Mouse (Mus musculus): ENCODE data around the gene Mrvi1.

Mrvi1 gene

GRCm38 (mm10) chr7:110981036-110981435 is 1.2 kb downstream of the Mrvi1 start:
- no peak for DNase-seq (ENCODE audit: low spot score in 2 of 2)

DNA sequence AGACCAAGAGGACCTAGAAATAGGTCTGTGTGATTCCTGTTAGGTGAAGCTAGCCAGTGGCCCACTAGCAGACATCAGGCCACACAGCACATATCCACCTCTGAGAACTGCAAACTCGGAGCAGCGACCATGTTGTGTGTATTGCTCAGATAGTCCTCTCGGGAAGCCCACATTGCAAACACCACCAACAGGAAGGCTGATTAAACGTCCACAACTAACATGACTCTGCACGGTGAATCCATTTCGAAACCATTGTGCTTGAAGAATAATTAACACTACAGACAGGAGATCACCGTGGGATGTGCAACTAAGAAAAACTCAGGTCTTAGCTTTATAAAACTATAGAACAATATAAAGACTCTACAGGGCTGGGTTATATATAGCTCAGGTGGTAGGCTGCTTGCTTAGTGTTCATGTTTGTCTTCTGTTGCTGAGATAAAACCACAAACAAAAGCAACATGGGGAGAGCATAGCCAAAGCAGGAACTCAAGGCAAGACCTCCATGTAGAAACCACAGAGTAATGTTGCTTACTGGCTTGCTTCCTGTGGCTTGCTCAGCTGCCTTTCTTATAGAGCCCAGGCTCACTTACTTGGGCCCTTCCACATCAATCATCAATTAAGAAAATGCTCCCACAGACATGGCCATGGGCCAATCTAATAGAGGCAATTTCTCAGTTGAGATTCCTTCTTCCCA is 4.4 kb downstream of the Mrvi1 start:
- no peak for DNase-seq (ENCODE audit: low spot score in 2 of 2)

DNA sequence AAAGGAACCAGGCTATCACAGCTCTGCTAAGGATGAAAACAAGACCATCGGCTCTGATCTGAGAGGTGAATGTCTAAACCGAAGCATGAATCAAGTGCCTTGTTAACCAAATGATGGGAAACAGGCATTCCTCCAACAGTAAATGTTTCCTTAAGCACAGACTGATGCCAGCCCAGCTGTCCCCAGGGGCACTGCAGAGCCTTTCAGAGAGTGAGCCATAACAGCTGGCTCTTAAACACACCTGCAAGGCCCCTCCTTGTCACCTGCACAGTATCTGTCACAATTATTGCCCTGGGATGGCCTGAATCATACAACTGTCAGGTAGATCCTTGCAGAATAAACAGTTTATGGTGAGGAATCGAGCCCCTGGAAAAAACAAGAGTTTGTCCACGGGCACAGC is 8.8 kb downstream of the Mrvi1 start:
- DNase-seq (ENCODE audit: low spot score in 2 of 2): no peak

DNA sequence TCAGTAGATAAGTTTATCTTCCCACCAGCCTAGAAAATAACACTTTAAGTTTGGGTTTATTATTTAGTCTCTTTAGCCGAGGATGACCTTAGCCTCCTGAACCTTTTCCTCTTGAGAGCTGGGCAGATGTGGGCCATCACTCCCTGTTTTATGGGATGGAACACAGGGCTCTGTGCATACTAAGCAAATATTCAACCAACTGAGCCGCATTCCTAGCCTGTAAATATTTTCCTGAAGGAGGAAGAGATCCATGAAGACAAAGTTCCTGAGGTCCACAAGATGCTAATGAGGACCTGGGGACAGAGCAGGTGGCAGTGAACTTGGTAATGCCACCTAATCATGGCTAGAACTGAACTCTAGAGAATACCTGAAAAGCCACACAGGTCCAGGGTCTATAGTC is 9.5 kb downstream of the Mrvi1 start:
- no peak for DNase-seq (ENCODE audit: low spot score in 2 of 2)

- no peak for DNase-seq (ENCODE audit: low spot score in 2 of 2)
These were observed 14.9 kb downstream of the Mrvi1 start for GRCm38 (mm10) chr7:110967373-110967772.

DNA sequence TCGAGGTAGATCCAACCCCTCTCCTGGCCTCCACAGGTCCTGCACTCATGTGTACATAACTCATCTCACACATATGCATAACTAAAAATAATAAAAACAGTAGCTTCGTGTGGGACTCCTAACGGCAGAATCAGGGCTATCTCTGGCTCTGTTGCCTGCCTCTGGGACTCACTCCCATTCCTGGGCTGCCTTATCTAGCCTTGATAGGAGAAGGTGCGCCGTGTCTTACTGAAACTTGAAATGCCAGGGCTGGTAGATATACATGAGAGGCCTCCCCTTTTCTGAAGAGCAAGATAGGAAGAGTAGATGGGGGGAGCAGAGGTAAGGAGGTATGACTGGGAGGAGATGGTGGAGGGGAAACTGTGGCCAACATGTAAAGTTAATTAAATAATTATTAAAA is 15.4 kb downstream of the Mrvi1 start:
- DNase-seq (ENCODE audit: low spot score in 2 of 2): no peak

DNA sequence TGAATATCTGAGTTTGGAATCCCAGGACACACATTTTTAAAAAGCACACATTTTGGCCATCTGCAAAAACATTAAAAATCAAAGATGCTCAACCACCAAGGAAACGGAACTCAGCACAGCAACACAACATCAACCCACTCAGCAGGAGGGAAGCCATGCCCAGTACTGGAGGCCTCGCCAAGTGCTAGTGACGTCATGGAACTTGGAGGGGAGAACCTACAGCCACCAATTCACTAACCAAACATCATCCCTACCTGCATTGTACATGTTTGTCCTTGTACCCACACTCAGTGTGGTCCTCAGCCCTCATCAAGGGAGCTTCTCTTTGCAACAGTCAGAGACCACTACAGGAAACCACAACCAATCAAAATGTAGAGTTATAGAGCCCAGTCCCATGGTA is 16.9 kb downstream of the Mrvi1 start:
- DNase-seq (ENCODE audit: low spot score in 2 of 2): no peak

DNA sequence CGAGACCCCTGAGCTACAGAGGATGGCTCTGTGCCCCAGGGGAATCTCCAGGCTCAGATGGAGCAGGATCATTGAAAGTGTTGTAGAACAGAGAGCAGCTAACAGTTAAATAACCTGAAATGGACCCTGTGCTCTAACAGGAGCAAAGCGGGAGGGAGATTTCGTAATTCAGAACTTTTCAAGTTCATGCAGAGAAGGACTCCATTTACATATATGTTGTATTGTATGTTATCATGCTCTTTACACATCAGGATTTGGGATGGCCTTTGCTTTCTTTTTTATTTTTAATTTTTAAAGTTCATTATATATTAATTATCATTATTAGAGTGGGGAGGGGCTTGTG is 18.6 kb downstream of the Mrvi1 start:
- DNase-seq (ENCODE audit: low spot score in 2 of 2): no peak

DNA sequence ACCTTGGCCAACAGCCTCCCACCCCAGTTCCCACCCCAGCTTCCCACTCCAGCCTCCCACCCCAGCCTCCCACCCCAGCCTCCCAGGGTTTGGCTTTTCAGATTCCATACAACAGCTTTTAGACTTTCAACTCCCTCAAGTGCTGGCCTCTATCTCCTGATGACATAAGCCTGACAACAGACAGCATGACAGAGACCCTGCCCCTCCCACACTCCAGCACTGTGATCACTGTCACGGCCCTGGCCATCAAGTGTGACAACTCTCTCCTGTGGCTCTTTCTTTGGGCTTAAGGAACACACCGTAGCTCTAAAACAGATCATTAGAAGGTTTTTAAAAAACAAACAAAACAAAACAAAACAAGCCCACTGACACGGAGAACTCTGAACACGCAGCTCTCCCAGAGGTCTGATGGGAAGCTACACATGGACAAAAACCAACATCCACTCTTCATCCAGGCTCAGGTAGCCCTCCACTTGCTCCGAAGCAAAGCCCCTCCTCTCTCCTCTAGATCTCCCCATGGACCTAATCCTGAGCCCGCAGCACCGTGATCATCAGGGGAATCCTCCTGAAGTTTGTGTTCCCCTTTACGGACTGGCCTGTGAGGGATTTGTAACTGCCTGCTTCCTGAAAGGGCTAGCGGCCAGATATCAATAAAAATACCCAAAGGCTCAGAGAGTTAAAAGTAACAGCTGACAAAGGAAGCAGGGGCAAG is 19.2 kb downstream of the Mrvi1 start:
- no peak for DNase-seq (ENCODE audit: low spot score in 2 of 2)

DNA sequence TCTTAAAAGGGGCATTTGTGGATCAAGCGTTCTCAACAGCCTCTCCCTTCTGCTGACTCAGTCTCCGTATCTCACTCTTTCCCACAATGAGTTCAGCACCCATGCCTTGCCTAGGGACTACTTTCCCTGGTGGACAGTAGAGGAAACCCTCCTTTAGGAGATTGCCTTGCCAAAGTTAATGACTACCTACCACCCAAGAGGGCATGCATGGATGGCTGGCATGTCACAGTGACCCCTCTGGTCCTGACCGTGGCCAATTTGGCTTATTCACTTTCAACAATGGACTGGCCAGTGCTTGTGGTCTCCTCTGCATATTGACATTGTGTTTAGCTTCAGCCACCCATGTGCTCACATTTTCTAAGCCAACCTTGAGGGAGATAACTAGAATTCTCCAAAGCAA is 19.8 kb downstream of the Mrvi1 start:
- DNase-seq (ENCODE audit: low spot score in 2 of 2): no peak

- DNase-seq (ENCODE audit: low spot score in 2 of 2): no peak
These were observed 25.7 kb downstream of the Mrvi1 start for GRCm38 (mm10) chr7:110956422-110957170.

GRCm38 (mm10) chr7:110955576-110955975 is 26.7 kb downstream of the Mrvi1 start:
- no peak for DNase-seq (ENCODE audit: low spot score in 2 of 2)

DNA sequence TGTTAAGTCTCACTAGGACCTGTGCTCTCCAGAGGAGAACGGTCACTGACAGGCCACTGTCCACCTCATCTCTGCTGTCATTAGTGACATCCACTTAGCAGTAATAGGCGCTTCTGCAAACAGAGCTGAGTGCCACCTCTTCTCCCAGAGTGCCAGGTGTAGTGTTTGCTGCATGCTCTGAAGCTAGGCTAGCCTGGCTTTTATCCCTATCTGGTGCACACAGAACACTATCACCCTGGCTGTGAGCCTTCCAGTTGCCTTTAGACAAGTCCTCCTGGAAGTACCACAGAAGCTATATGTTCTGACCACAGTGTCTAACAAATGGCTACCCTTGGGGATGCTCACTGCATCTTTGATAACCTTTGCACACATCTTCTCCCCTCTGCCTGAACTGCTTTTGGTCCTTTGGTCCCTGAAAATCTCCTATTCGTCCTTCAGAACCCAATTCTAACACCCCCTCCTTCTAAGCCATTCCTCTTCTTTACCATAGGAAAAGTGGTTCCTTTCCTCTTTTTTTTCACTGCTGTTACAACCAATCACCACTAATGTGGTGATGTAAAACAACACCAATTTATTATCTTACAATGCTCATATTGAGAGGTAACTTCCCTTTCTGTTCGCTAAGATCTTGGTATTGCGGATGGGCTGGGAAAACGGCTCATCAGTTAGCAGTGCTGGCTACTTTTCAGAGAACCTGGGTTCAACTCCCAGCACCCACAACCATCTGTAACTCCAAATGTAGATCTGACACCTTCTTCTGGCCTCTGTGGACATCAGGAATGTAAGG is 28.0 kb downstream of the Mrvi1 start:
- no peak for DNase-seq (ENCODE audit: low spot score in 2 of 2)

DNA sequence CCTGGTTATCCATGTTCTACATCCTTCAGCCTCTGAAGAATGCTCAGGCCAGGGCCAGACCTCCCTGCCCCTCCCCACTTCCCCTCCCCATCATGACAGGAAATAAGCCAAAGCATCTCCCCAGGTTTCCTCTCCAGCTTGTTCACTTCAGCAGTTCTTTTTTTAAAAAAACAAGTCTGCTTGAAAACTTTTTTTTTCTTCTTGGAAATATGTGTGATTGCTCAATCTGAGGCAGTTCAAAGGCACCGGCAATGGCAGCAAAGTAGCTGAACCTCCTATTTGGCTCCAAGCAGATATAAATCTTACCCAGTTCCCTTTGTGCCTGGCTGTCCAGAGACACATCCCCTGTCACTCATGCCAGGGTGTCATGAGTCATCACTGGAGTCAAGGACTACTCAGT is 29.1 kb downstream of the Mrvi1 start:
- DNase-seq (ENCODE audit: low spot score in 2 of 2): no peak

DNA sequence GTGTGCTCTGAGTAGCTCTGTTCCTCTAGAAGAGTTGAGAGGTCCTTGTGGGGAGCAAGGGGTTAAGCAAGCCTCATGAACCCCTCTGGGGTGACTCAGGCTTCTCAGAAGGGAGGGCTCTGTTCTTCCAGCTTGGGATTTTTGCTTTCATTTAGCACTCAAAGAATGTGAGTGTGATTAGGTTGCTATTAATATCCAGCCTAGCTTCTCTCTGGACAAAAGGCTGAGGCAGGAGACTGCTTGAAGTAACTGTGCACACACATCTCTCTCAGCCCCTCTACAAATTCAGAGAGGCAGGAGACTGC is 31.7 kb downstream of the Mrvi1 start:
- no peak for DNase-seq (ENCODE audit: low spot score in 2 of 2)

- no peak for DNase-seq (ENCODE audit: low spot score in 2 of 2)
These were observed 32.3 kb downstream of the Mrvi1 start for GRCm38 (mm10) chr7:110949785-110950620.

- no peak for DNase-seq (ENCODE audit: low spot score in 2 of 2)
These were observed 33.7 kb downstream of the Mrvi1 start for GRCm38 (mm10) chr7:110948579-110948978.

GRCm38 (mm10) chr7:110947616-110948015 is 34.6 kb downstream of the Mrvi1 start:
- DNase-seq (ENCODE audit: low spot score in 2 of 2): no peak

DNA sequence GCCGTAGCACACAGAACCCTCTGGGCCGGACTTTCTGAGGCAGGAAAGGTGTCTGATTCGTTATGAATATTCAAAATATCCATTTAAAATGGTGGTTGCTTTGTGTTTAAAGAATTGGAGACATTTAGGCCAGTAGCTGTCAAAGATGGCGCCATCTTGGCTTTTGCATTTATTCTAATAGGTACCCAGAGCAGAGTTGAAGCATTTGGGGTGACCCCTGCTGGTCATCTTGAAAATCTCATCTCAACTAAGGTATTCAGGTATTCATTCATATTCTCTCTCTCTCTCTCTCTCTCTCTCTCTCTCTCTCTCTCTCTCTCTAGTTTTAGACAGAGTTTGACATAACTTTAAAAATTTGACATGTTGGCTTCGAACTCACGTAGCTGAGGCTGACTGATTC is 35.5 kb downstream of the Mrvi1 start:
- DNase-seq (ENCODE audit: low spot score in 2 of 2): no peak

DNA sequence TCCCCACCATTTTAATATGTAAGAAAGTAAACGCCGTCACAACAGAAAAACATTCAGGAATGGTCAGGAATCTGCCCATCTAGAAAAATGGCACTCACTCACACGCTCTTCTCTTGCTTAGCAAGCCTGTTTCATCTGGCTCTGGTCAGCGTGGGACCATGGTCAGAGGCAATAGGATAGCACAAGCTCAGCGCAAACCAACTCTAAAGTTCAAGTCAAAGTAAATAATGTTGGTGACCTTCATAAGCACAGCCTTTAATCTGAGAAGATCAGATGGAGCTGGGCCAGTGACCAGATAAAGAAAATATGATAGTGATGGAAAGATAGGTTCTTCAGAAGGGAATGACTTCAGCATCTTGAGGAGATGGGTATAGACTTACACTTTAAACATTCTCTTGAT is 37.9 kb downstream of the Mrvi1 start:
- DNase-seq (ENCODE audit: low spot score in 2 of 2): no peak

DNA sequence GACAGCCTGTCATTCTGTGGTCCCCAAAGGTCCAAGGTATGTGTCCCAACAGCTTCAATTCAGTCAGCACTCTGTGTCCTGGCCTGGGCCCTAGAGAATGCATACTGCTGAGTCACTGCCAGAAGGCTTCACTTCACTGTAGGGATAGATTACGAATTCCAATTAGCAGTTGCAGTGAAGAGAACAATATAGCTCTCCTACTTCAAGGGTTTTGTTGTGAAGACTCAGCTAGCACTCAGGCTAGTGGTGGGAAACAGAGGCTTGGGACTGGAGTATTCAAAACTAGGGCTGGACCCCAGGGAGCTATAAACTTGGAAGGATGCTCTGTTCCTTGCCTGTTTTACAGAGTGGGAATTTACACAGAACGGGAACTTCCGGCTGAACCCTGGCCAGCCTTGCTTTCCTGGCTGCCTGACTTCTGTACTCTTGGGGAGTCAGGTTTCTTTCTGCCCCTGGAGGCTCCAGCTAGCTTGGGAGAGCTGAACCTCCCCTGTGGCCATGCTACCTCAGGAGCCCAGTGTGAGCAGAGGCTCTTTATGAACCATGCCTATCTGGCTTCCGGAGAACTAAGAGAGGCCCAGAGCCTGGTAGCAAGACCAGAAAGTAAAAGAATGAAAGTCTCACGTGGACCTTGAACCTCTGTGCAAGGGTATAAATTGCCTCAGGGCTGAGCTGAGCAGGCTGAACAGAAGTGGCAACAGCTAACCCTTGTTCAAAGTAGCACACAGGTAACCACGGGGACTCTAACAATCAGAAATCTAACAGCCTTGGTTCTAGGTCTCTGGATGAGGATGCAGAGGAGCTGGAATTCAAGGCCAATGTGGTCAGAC is 40.3 kb downstream of the Mrvi1 start:
- no peak for DNase-seq (ENCODE audit: low spot score in 2 of 2)

All from right cerebral cortex, adult 2 months (tissue).